Mouse (Mus musculus) hematopoietic stem cell, adult 5-6 weeks (primary cell): ENCODE results near the gene Medag. TPM values are rescaled to one million over a fixed set of nuclear protein-coding genes. Genes with fewer than 3 reads are reported as not detected.
A peak's percentile ranks its signal among the peaks of the same experiment; 100 is the strongest.

Experiments used
- ATAC-seq, 2 experiments: fragments of 125-278 bp in 1 of 2; replicated peaks in 1 of 2; 2 replicates each; pipeline ENCODE4 v1.8.0; 2016 to 2017; ENCODE audit warnings: inconsistent platforms in 2 of 2, mild to moderate bottlenecking in 2 of 2, moderate number of reproducible peaks in 2 of 2, low read depth in 1 of 2, moderate TSS enrichment in 1 of 2; ENCODE audit not compliant: low FRiP score in 2 of 2, poor library complexity in 2 of 2, severe bottlenecking in 2 of 2, insufficient read depth in 1 of 2, low TSS enrichment in 1 of 2
- total RNA-seq: library from RNA; stranded (forward); fragments of 172-1452, 232-1000 nt; gene quantifications from 2 replicates; pipeline ENCODE4 v1.2.3, GENCODE M21; 2017

Gene Medag
- total RNA-seq, 1 experiment from 2014 or later: 0.30 TPM

GRCm38 (mm10) chr5:149379131-149379784 lies 32.3 kb upstream of the Medag start:
- ATAC-seq: no peak

- ATAC-seq: no peak
Observed at GRCm38 (mm10) chr5:149379861-149380260, 31.7 kb upstream of the Medag start.

- peak; percentile 73 to 77 for ATAC-seq
Observed at GRCm38 (mm10) chr5:149380388-149380916, 31.1 kb upstream of the Medag start.

GRCm38 (mm10) chr5:149381948-149382347 lies 29.6 kb upstream of the Medag start:
- no peak for ATAC-seq

- no peak for ATAC-seq
Observed at GRCm38 (mm10) chr5:149382601-149383000, 28.9 kb upstream of the Medag start.

- ATAC-seq: no peak
Observed at GRCm38 (mm10) chr5:149385228-149385961, 26.2 kb upstream of the Medag start.

- ATAC-seq: no peak
Observed at GRCm38 (mm10) chr5:149386294-149386850, 25.2 kb upstream of the Medag start.

- ATAC-seq: no peak
Observed at GRCm38 (mm10) chr5:149388947-149389346, 22.6 kb upstream of the Medag start.

- no peak for ATAC-seq
Observed at GRCm38 (mm10) chr5:149389548-149390211, 21.9 kb upstream of the Medag start.

GRCm38 (mm10) chr5:149391574-149392375 lies 19.8 kb upstream of the Medag start:
- peak; percentile 81 to 84 for ATAC-seq

GRCm38 (mm10) chr5:149392420-149392988 lies 19.0 kb upstream of the Medag start:
- ATAC-seq: no peak

GRCm38 (mm10) chr5:149401446-149401975 lies 10.0 kb upstream of the Medag start:
- no peak for ATAC-seq

GRCm38 (mm10) chr5:149402029-149402428 lies 9.5 kb upstream of the Medag start:
- ATAC-seq: no peak

- ATAC-seq: no peak
Observed at GRCm38 (mm10) chr5:149403386-149403785, 8.2 kb upstream of the Medag start.

GRCm38 (mm10) chr5:149404710-149405109 lies 6.8 kb upstream of the Medag start:
- ATAC-seq: no peak

GRCm38 (mm10) chr5:149406791-149407276 lies 4.7 kb upstream of the Medag start:
- ATAC-seq: no peak
